Mouse (Mus musculus) c-Kit-positive CD71-positive TER-119-negative erythroid progenitor cells, embryonic 14.5 days (primary cell): ENCODE measurements at regions not wholly inside any gene's neighbourhood (a gene's known extent, or its start where the extent isn't known, plus 50 kb on each side); places are given as distances from the start of the nearest gene placed in this dataset.

Source experiments
- DNase-seq: peaks from one replicate; pipeline ENCODE4 v3.0.0-alpha.2; 2013; ENCODE audit warnings: low read depth

DNA sequence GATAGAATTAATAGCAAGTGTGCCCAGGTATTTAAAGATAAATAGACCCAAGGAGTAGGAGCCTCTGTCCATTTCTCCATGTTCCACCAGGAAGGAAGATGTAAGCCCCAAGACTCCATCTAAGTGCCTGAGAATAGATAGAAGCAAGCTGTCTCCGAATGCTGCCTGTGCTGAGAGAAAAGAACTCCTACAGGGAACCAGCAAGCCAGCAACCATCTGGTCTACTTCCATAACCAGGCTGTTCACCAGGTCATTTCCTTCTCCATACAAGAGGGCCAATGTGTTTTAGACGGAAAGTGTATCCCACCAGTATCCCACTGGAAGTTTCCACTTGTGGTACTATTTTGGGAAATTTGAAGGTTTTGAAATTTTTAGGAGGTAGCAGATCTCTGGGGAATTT is 418.4 kb upstream of the Camk1g start:
- no peak for DNase-seq

DNA sequence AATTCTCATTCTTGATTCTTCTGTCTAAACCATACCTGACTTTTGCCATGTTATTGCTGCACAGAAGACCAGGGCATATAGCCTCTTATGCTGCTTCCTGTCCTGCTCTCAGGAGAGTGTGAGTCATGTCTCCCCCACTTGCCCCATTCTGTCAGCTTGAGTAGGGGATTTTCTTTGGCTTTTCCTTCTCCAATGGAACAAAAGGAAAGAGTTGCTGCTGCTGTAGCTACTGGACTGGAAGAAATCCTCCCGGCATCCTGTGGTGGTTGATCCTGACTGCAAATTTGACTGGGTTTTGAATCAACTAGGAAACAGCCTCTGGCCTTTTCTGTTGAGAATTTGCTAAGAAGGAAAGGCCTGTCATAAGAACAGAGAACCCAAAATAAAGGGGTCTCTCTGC is 417.3 kb upstream of the Camk1g start:
- no peak for DNase-seq

GRCm38 (mm10) chr1:193784966-193785365 is 414.9 kb upstream of the Camk1g start:
- DNase-seq = no peak

DNA sequence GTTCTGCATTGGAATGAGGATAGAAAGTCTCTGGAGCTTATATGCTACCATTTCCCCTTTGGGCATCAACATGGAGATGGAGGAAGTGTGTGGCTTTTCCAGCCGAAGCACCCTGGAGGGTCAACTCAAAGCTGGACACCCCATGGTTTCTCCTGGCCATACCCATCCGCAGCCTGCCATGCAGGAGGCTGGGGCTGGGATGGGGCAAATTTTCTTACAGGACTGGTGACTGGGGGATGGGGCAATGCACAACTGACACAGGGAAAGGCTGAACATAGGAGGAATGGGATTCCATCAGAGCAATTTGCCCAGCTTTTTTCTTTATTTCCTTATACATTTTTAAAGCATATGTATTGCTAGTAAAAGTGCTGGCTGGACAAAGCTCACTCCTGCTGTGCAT is 414.4 kb upstream of the Camk1g start:
- DNase-seq = no peak

- DNase-seq = no peak
These were observed 408.1 kb upstream of the Camk1g start for GRCm38 (mm10) chr1:193778181-193778580.

GRCm38 (mm10) chr1:193769546-193769945 is 399.4 kb upstream of the Camk1g start:
- no peak for DNase-seq

- no peak for DNase-seq
These were observed 394.0 kb upstream of the Camk1g start for GRCm38 (mm10) chr1:193764103-193764502.

DNA sequence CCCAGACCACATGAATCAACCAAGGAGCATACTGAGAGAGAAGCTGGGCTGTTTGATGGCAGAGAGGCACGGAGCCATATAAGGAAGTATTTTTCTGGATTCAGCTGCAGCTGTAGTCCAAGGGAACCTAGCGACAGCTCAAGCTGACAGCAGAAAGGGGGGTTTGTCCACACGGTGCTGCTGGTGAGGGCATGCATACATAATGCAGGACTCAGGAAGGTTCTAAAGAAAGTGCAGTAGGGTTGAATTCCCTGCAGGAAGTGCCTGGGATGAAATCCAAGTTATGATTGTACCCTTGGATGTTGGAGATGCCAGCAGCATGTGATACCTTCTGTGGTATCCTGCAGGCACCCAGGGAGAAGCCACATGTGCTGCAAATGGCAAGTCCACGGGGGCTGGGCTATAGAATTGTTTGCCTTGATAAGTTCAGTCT is 381.7 kb upstream of the Camk1g start:
- no peak for DNase-seq

DNA sequence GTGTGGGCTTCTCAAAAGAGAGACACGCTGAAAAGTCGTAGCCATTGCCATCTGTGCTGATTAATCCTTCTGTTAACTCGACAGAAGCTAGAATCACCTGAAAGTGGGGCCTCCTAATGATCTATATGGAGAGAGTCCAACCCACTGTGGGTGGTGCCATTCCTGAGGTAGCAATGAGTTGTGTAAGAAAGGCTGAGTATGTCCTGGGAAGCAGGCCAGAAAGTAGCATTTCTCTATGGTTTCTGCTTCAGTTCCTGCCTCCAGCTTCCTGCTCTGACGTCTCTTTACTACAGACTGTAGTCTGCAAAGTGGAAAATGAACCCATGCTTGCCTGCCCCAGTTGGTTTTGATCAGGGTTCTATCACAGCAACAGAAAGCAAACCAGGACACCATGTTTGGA is 380.8 kb upstream of the Camk1g start:
- DNase-seq = no peak

- DNase-seq = no peak
These were observed 377.4 kb upstream of the Camk1g start for GRCm38 (mm10) chr1:193747426-193747960.

GRCm38 (mm10) chr1:193742688-193743087 is 372.6 kb upstream of the Camk1g start:
- DNase-seq = no peak

DNA sequence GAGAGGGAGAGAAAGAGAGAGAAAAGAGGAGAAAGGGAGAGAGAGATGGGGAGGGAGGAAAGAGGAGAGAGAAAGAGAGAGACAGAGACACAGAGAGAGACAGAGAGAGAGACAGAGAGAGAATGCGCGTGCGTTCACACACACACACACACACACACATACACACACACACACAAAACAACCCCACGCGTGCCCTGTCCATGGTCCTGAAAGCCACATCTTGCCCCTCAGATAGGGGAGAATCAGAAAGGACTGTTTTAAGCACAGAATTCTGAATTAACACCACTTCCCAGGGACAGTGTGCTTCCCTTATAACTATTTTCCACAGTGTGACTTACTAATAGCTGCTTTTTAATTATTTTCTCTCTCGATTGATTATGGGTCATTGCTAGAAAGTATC is 368.7 kb upstream of the Camk1g start:
- peak; percentile 0 for DNase-seq

DNA sequence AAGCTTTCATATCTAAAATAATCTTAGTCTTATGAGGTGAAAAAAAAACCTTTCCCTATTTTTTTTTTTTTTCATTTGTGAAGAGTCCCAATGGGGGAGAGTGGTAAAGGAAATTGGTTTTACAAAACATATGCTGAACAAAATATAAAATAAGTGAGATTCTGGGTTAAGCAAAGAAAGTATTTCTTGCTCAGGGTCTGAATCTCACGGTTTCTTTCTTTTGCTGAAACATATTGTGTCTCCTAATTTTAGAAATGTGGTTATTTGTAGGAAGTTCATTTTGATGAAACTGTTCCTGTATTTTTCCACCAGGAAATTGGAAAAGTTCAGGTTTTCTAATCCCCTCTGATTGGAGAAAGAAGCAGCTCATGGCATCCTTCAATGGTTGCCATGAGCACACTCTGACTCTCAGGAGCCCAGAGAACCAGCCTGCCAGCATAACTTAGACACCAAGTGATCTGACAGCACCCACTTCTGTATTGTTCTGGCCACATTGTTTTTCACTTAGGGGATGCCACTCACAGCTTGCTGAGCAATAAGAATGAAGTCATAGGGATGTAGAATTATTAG is 365.9 kb upstream of the Camk1g start:
- no peak for DNase-seq

- no peak for DNase-seq
These were observed 364.1 kb upstream of the Camk1g start for GRCm38 (mm10) chr1:193734014-193734763.

DNA sequence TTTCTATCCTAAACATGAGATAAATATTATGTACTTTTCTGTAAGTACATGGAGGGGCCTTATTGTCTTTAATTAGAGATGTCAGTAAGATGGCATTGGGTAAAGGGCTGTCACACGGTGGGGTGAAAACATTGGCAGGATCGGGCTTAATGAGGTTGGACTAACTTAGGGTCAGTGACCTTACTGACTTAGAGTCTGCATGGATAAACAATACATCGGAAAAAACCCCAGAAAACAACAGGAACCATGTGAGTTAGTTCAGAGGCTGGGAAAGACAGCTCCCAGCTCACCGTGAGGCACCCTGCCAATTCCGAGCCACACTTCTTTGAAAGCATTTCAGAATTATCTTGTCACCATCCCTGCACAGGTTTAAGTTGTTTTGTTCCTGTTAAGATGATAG is 363.3 kb upstream of the Camk1g start:
- DNase-seq = no peak

- DNase-seq = no peak
These were observed 362.0 kb upstream of the Camk1g start for GRCm38 (mm10) chr1:193732113-193732512.

GRCm38 (mm10) chr1:193721850-193722249 is 351.8 kb upstream of the Camk1g start:
- DNase-seq = no peak

GRCm38 (mm10) chr1:193720420-193720851 is 350.3 kb upstream of the Camk1g start:
- DNase-seq = no peak

DNA sequence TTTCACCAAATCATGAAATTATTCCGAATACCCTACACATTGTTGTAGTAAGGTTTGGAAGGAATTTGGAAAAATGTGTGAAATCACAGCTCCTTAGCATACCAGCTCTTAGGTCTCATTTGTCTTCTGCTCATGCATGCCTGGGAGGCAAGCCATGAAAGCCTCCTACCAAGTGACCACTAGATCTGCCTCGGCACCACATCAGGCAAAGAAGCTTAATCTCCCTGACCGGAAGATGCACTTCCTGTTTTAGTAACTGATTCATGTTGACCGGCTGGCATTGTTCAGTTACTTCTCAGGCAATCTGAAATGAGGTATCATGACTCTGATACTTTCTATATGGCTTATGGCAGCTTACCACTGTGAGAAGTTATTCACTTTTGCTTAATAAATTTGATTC is 345.2 kb upstream of the Camk1g start:
- DNase-seq = no peak

DNA sequence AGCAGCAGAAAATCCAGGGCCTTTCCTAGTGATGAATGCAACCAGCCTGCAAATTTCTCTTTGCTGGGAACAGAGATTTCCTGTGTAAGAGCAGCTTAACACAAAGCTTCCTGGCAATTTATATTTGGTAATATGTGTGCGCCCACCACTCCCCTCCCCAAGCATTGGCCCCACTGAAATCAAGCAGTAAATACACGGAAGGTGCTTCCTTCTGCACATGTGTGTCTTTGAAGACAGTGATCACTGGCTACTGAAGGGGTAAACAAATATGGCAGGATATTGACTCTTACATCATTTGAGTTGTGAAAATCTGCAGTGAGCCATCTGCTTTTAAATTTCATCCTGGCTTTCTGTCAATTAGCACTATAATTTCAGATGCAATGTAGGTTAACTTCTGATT is 344.5 kb upstream of the Camk1g start:
- no peak for DNase-seq

DNA sequence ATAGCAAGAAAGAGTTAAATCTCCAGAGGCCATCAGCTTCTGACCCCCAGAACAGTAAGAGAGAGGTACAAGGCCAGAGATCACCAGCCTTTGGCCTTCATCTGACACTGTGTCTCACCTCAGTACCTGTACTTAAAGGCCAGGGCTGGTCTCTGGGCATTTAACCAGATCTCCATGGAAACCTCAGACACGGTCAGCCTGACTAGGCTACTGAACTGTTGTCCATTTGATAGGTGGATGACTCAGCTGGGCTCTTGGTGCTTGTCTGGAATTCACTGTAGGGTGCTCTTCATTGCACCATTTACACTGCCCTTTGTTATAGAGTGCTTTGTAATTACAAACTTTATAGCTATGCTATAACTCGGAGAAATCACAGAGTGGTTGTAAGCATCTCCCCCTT is 335.1 kb upstream of the Camk1g start:
- DNase-seq = no peak

DNA sequence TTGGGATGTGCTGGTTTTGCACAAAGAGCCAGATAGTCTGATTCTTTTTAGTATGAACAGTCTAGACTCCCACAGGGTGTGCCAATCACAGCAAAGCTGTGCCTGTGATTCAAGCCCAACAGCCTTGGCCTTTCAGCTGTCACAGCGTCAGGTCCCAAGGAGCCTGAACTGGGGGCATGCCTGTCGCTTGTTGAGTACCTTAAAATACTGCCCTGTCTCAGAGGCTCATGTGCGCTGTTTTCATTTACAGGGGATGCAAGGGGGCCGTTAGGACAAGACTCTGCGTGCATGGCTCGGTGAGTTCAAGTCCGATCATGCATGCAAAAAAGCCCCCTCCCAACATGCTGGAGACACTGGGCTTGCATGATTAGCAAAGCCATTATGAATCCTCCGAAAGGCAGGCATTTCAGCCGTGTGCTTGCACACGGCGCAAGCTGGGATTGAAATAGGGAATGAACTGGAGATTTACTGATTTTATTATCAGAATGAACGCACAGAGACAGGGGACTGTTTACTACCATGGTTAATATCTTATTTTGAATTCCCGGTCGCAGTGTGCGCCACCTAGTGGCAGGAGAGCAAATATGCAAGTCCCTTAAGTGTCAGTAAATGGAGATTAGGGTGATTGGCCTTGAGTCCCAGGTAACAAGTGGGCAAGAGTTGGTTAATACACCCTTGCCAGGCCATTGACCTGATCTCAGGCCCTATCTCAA is 332.8 kb upstream of the Camk1g start:
- peak; percentile 47 for DNase-seq

DNA sequence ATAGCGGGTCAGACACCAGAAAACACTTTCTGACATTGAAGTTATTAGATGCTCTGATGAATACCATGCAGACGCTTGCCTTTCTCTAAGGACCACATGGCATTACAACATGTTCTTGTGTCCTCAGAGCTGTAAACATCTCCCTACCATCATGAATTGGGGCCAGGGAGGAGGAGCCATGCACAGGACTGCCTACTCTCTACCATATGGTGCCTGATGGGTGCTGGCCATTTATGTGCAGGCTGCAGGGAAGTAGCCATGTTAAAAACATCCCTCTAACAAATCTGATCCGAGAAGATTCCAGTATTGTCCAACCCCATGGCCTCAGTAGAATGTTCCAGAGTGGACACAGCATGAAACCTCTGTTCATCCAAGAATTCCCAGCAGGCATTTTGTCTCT is 330.1 kb upstream of the Camk1g start:
- no peak for DNase-seq
